Mouse (Mus musculus): ENCODE results near the gene Bnip1.

DNA sequence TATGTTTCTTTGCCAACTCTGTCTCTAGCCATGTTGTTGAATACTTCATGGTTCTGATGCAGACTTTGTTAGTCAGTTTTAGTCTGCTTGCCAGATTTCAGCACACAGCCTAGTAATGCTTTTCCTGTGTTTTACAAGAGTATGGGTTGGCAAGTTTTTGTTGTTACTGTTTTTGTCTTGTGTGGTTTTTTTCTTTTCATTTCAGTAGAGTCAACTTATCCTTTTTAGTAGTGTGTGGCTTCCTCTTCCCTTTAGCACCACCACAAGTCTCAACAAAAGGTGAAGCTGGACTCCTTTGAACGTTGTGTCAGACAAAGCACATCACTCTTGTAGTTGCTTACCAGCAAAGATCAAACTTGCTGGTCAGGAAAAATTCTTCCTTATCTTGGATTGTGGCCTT, 28.6 kb upstream of the Bnip1 start:
- no peak for TF ChIP-seq CTCF (IDR thresholded peaks at IDR 0.05; ENCODE audit: extremely low read depth, insufficient read depth, insufficient read length, insufficient replicate concordance)
- TF ChIP-seq POLR2A (IDR thresholded peaks at IDR 0.05; ENCODE audit: low read depth, low read length) = no peak

Data from spleen, adult 2 months (tissue).